Mouse (Mus musculus) thymus, adult 2 months (tissue): ENCODE measurements at regions not wholly inside any gene's neighbourhood (a gene's known extent, or its start where the extent isn't known, plus 50 kb on each side); places are given as distances from the start of the nearest gene placed in this dataset.

Source experiments
- CTCF ChIP-seq: fragments of 200-500 bp; IDR thresholded peaks from 2 replicates; pipeline ENCODE4 v1.5.1; 2012; ENCODE audit warnings: mild to moderate bottlenecking, control low read depth, low read length, moderate library complexity, borderline replicate concordance; ENCODE audit not compliant: control insufficient read depth, poor library complexity, insufficient read depth; ENCODE audit errors: extremely low read depth
- POLR2A ChIP-seq: fragments of 200-500 bp; IDR thresholded peaks from 2 replicates; pipeline ENCODE4 v1.6.1; 2012; ENCODE audit warnings: mild to moderate bottlenecking, low read length, control low read depth, moderate library complexity; ENCODE audit not compliant: control insufficient read depth, poor library complexity, insufficient read depth; ENCODE audit errors: extremely low read depth

DNA sequence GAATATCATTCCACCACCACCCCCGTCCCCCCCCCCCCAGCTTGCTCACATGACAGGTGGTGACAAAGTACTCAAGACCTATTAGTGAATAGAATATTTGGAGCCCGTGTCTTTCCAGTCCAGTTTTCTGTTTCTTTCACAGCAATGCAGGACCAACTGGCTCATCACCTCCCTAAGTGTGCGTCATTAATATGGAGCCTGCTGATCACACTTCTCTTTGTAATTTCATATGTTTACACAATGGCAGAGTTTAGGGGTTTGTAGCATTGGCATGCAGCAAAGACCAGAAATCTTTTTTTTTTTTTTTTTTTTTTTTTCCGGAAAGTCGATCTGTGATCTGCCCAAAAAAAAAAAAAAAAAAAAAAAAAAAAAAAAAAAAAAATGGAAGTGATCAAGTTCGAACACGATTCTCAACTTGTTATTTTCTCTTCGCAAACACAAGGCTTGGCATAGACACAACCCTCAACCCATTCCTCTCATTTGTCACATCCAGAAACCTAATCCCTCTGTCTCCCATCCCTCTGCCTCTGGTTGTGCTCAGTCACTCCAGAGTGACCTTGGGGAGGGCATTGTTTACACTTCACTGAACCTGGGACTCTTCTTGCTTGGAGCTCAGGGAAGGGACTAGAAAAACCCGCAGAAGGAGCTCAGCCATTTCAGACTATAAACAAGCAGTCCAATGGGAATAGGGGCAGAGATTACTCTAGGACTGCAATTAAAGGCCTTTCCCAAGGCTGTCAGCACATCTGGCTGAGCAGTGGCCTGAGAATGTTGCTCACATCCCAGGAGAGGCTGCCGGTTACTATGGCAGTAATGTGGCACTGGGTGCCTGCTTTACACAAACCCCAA, 98.4 kb downstream of the Gm5426 start:
- TF ChIP-seq CTCF (no peak), POLR2A (no peak)
